Mouse (Mus musculus): ENCODE data around the gene Efna4. TPM values are rescaled to one million over a fixed set of nuclear protein-coding genes. Genes with fewer than 3 reads are reported as not detected.

The Efna4 gene
- polyA plus RNA-seq, 1 experiment, result 13.3 TPM

DNA sequence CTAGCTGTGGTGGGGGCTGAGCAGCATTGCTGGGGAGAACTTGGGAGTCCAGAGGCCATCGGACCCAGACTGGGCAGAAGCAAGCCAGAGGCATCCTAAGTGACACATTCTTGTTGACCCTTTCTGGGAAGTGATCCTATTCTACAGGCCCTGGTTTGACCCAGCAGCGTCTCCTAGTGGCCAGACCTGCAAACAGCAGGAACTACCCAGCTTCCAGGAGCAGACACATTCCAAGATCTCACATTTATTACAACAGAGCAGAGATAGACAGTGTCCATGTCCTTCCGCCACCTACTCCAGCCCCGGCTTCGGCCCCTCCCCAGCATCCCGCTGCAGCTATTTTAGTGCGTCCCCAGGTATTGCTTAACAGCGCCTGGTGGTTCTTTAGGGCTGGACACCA is 1.6 kb upstream of the Efna4 start:
- peaks cover 17% of the 10 kb centered on the region for H3K79me2 ChIP-seq (ENCODE audit: control insufficient read depth, insufficient read depth)
- H3K36me3 ChIP-seq (ENCODE audit: control insufficient read depth, insufficient read depth), result no peaks in the 10 kb centered on the region
- TF ChIP-seq MYOG (IDR thresholded peaks at IDR 0.05; ENCODE audit: control insufficient read depth, extremely low read depth, insufficient read length) (no peak), CEBPB (IDR thresholded peaks at IDR 0.05; ENCODE audit: low read depth) (no peak), FOSL1 (IDR thresholded peaks at IDR 0.05; ENCODE audit: insufficient read depth, low read length, poor library complexity, severe bottlenecking) (no peak), CTCF (IDR thresholded peaks at IDR 0.05; ENCODE audit: control insufficient read depth, insufficient read depth, insufficient read length) (peak; percentile 68)
- no peaks in the 10 kb centered on the region for H3K27me3 ChIP-seq (ENCODE audit: control insufficient read depth, insufficient read depth, insufficient read length)
- no peaks in the 10 kb centered on the region for H3K79me3 ChIP-seq (ENCODE audit: low read depth)
- no peak overlapping the region for H3K4me3 ChIP-seq (ENCODE audit: insufficient read depth, poor library complexity, severe bottlenecking)
- H3ac ChIP-seq (ENCODE audit: control insufficient read depth, insufficient read length, low read depth), result no peak overlapping the region

DNA sequence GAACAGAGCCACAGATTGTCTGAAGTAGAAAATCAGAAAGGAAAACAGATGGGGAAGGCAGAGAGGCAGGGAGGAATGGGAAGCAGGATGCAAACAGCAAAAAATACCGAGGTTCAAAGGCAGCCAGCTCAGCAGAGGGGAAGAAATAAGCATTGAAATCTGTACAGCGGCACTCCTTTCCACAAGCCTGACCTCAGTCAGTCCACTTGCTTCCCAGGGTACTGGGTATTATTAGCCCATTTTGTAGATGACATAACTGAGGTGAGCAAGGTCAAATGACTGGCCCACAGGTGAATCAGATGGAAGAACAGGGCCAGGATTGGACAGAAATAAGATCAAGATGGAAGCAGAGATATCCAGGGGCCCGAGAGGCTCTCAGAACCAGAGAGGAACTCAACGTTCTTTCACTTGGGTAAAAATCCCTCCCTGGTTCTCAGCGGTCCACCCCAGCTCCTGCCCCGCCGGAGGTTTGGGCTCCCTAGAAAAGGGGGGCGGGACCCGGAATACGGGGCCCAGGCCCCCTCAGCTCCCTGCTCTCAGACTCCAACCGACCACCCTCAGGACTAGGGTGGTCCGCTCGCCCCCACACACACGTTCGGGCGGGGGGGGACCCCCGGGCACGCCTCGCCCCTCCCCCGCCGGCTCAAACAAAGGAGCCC is 637 bp downstream of the Efna4 start:
- H3K27me3 ChIP-seq (ENCODE audit: control insufficient read depth, insufficient read depth, insufficient read length), result no peaks in the 10 kb centered on the region
- H3K36me3 ChIP-seq (ENCODE audit: control insufficient read depth, insufficient read depth), result no peaks in the 10 kb centered on the region
- peaks cover 17% of the 10 kb centered on the region for H3K79me2 ChIP-seq (ENCODE audit: control insufficient read depth, insufficient read depth)
- no peak for TF ChIP-seq CTCF (IDR thresholded peaks at IDR 0.05; ENCODE audit: control insufficient read depth, insufficient read depth, insufficient read length)
- no peak for TF ChIP-seq FOSL1 (IDR thresholded peaks at IDR 0.05; ENCODE audit: insufficient read depth, low read length, poor library complexity, severe bottlenecking)
- TF ChIP-seq CEBPB (IDR thresholded peaks at IDR 0.05; ENCODE audit: low read depth), result no peak
- H3ac ChIP-seq (ENCODE audit: control insufficient read depth, insufficient read length, low read depth), result peak overlapping the region; percentile 82
- no peaks in the 10 kb centered on the region for H3K79me3 ChIP-seq (ENCODE audit: low read depth)
- H3K4me3 ChIP-seq (ENCODE audit: insufficient read depth, poor library complexity, severe bottlenecking), result peak overlapping the region; percentile 80

DNA sequence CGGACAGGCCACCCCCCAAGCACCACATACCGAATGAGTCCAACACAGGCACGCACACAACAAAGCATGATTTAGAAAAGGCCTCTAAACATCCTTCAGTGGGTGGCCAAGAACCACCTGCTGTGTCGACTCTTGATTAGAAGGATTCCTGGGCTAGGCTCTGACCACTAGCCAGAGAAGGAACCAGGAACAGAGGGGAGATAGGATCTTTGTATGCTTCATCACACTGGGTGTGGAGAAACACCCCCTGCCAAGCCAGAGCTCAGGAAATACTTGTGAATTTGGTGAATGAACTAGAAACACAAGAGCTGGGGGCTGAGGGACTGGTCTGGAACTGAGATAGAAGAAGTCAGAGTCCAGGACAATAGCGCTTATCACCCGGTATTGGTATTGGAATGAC is 1.3 kb downstream of the Efna4 start:
- Histone ChIP-seq H3K4me3 (ENCODE audit: insufficient read depth, poor library complexity, severe bottlenecking) (no peak overlapping the region), H3K27me3 (ENCODE audit: control insufficient read depth, insufficient read depth, insufficient read length) (no peaks in the 10 kb centered on the region), H3K79me3 (ENCODE audit: low read depth) (no peaks in the 10 kb centered on the region), H3K79me2 (ENCODE audit: control insufficient read depth, insufficient read depth) (peaks cover 17% of the 10 kb centered on the region), H3K36me3 (ENCODE audit: control insufficient read depth, insufficient read depth) (no peaks in the 10 kb centered on the region), H3ac (ENCODE audit: control insufficient read depth, insufficient read length, low read depth) (peak overlapping the region; percentile 26)
- TF ChIP-seq CEBPB (IDR thresholded peaks at IDR 0.05; ENCODE audit: low read depth) (no peak), MAX (IDR thresholded peaks at IDR 0.05) (no peak), CTCF (IDR thresholded peaks at IDR 0.05; ENCODE audit: control insufficient read depth, insufficient read depth, insufficient read length) (no peak), MYOD1 (IDR thresholded peaks at IDR 0.05; ENCODE audit: control insufficient read depth, insufficient read length, low read depth) (no peak), MYOG (IDR thresholded peaks at IDR 0.05; ENCODE audit: control insufficient read depth, extremely low read depth, insufficient read length) (no peak), USF1 (IDR thresholded peaks at IDR 0.05; ENCODE audit: low read depth) (no peak), FOSL1 (IDR thresholded peaks at IDR 0.05; ENCODE audit: insufficient read depth, low read length, poor library complexity, severe bottlenecking) (no peak)

DNA sequence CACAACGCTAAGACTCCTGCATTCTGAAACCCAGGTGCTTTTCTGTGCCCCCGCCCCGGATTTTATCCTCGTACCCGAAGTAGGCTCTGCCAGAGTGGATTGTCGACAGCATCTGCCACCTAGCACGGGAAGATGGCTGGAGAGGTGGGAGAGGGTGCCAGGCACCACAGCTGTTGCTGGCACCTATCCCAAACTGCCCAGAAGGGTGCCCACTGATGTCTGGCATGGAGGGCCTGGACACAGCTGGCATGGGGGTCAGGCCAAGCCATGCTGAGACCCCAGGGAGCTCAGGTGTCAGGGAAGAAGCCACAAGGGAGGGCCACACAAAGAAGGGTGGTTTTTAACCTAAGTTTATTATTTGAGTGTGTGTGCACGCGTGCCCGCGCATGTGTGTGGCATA is 4.8 kb downstream of the Efna4 start:
- Histone ChIP-seq H3K79me3 (ENCODE audit: low read depth) (no peaks in the 10 kb centered on the region), H3ac (ENCODE audit: control insufficient read depth, insufficient read length, low read depth) (no peak overlapping the region), H3K36me3 (ENCODE audit: control insufficient read depth, insufficient read depth) (no peaks in the 10 kb centered on the region), H3K4me3 (ENCODE audit: insufficient read depth, poor library complexity, severe bottlenecking) (no peak overlapping the region), H3K79me2 (ENCODE audit: control insufficient read depth, insufficient read depth) (peaks cover 17% of the 10 kb centered on the region), H3K27me3 (ENCODE audit: control insufficient read depth, insufficient read depth, insufficient read length) (peaks cover 3% of the 10 kb centered on the region)
- no peak for TF ChIP-seq CTCF (IDR thresholded peaks at IDR 0.05; ENCODE audit: control insufficient read depth, insufficient read depth, insufficient read length)
- no peak for TF ChIP-seq MYOG (IDR thresholded peaks at IDR 0.05; ENCODE audit: control insufficient read depth, extremely low read depth, insufficient read length)
- no peak for TF ChIP-seq MYOD1 (IDR thresholded peaks at IDR 0.05; ENCODE audit: control insufficient read depth, insufficient read length, low read depth)
- no peak for TF ChIP-seq MAX (IDR thresholded peaks at IDR 0.05)
- no peak for TF ChIP-seq CEBPB (IDR thresholded peaks at IDR 0.05; ENCODE audit: low read depth)
- no peak for TF ChIP-seq FOSL1 (IDR thresholded peaks at IDR 0.05; ENCODE audit: insufficient read depth, low read length, poor library complexity, severe bottlenecking)
- no peak for TF ChIP-seq USF1 (IDR thresholded peaks at IDR 0.05; ENCODE audit: low read depth)

DNA sequence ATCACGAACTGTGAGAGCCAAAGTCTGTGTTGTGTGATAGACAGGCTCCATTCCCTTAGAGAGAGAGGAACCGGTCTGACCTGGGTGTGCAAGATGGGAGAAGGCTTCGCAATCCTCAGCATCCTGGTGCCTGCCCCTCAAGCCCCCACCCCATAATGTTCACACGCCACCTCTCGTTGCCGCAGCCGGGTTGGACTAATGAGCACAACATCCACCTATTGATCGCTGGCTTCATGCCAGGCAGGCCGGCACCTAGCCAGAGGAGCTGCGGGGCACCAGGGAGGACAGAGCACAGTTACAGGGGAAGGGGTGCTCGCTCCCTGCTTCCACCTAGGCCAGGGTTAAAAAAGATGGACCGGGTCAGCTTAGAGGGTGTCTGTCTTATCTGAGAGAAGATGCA is 5.4 kb downstream of the Efna4 start:
- Histone ChIP-seq H3K79me3 (ENCODE audit: low read depth) (no peaks in the 10 kb centered on the region), H3K4me3 (ENCODE audit: insufficient read depth, poor library complexity, severe bottlenecking) (no peak overlapping the region), H3K79me2 (ENCODE audit: control insufficient read depth, insufficient read depth) (peaks cover 17% of the 10 kb centered on the region), H3K36me3 (ENCODE audit: control insufficient read depth, insufficient read depth) (no peaks in the 10 kb centered on the region), H3ac (ENCODE audit: control insufficient read depth, insufficient read length, low read depth) (no peak overlapping the region), H3K27me3 (ENCODE audit: control insufficient read depth, insufficient read depth, insufficient read length) (peaks cover 6% of the 10 kb centered on the region)
- no peak for TF ChIP-seq USF1 (IDR thresholded peaks at IDR 0.05; ENCODE audit: low read depth)
- no peak for TF ChIP-seq MYOD1 (IDR thresholded peaks at IDR 0.05; ENCODE audit: control insufficient read depth, insufficient read length, low read depth)
- no peak for TF ChIP-seq FOSL1 (IDR thresholded peaks at IDR 0.05; ENCODE audit: insufficient read depth, low read length, poor library complexity, severe bottlenecking)
- TF ChIP-seq MYOG (IDR thresholded peaks at IDR 0.05; ENCODE audit: control insufficient read depth, extremely low read depth, insufficient read length), result no peak
- TF ChIP-seq MAX (IDR thresholded peaks at IDR 0.05), result no peak
- no peak for TF ChIP-seq CTCF (IDR thresholded peaks at IDR 0.05; ENCODE audit: control insufficient read depth, insufficient read depth, insufficient read length)
- no peak for TF ChIP-seq CEBPB (IDR thresholded peaks at IDR 0.05; ENCODE audit: low read depth)

DNA sequence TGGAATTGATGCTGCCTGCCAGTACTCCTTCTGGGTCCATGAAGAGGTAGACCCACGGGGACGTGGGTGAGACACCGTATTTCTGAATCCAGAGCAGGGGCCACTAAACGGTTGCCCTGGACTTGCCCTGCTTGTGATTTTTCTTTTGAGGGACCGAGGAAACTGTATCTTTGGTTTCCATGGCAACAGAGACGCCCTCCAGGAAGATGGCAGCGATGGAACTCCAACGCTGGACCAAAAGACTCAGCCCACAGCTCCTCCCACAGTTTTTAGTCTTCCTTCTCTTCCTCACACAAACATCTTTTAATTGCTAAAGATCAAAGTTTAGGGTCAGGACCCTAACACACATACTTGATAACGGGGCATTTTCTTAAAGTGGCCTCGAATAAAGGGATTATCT is 5.8 kb downstream of the Efna4 start:
- Histone ChIP-seq H3K27me3 (ENCODE audit: control insufficient read depth, insufficient read depth, insufficient read length) (peaks cover 6% of the 10 kb centered on the region), H3K79me2 (ENCODE audit: control insufficient read depth, insufficient read depth) (peaks cover 12% of the 10 kb centered on the region), H3K4me3 (ENCODE audit: insufficient read depth, poor library complexity, severe bottlenecking) (no peak overlapping the region), H3K79me3 (ENCODE audit: low read depth) (no peaks in the 10 kb centered on the region), H3ac (ENCODE audit: control insufficient read depth, insufficient read length, low read depth) (no peak overlapping the region), H3K36me3 (ENCODE audit: control insufficient read depth, insufficient read depth) (no peaks in the 10 kb centered on the region)
- TF ChIP-seq FOSL1 (IDR thresholded peaks at IDR 0.05; ENCODE audit: insufficient read depth, low read length, poor library complexity, severe bottlenecking), result no peak
- no peak for TF ChIP-seq CEBPB (IDR thresholded peaks at IDR 0.05; ENCODE audit: low read depth)
- no peak for TF ChIP-seq MYOG (IDR thresholded peaks at IDR 0.05; ENCODE audit: control insufficient read depth, extremely low read depth, insufficient read length)
- no peak for TF ChIP-seq USF1 (IDR thresholded peaks at IDR 0.05; ENCODE audit: low read depth)
- no peak for TF ChIP-seq MYOD1 (IDR thresholded peaks at IDR 0.05; ENCODE audit: control insufficient read depth, insufficient read length, low read depth)
- no peak for TF ChIP-seq MAX (IDR thresholded peaks at IDR 0.05)
- no peak for TF ChIP-seq CTCF (IDR thresholded peaks at IDR 0.05; ENCODE audit: control insufficient read depth, insufficient read depth, insufficient read length)

Data from C2C12 (cell line).